Mouse (Mus musculus): ENCODE data around the gene Calcoco1. TPM values are rescaled to one million over a fixed set of nuclear protein-coding genes. Genes with fewer than 3 reads are reported as not detected.

Calcoco1 gene
- total RNA-seq (2014; rRNA removed; ENCODE audit: low replicate concordance) (85.9 and 89.5 TPM in 2 replicates), polyA plus RNA-seq (2015; fragmentation: Nextera tagmentation; extraction: Ambion mirVana) (80.7 and 82.9 TPM in 2 replicates)

DNA sequence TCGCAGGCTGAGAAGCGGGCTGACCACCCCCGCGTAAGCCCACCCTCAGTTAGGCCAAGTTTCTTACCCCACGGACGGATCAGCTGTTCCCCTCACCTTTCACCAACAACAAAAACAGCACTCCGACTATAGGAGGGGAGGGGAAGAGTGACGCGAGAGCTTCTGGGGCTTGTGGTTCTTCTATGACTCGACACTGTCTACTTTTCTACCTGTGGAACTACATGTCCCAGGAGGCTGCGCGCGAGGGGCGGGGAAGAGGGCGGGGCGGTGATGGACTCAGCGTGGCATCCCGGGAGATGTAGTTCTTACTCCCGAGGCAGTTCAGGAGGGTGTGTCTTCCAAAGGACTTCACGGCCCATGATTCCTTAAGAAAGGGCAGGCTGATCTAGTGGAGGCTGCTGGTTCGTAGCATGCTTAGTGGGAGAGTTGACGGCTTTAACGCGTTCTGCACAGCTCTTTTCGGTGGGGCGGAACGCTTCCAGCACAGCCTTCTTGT is at the start of gene Calcoco1:
Calcoco1 (minus strand) TSS at position 199 of the 496 bp plus-strand sequence.
- Histone ChIP-seq H3K4me1 (ENCODE audit: control insufficient read depth, insufficient read depth) (peaks cover 16% of the 10 kb centered on the region), H3K4me2 (ENCODE audit: low read depth, low read length) (peak within 1 kb of the TSS; percentile 86), H3K9ac (replicated peaks; ENCODE audit: low read depth, low read length) (peak within 1 kb of the TSS; percentile 76), H3K27ac (ENCODE audit: low read depth) (peak within 1 kb of the TSS; percentile 97), H3K4me3 (ENCODE audit: low read depth, low read length) (peak within 1 kb of the TSS; percentile 79), H3K36me3 (replicated peaks; ENCODE audit: control insufficient read depth, insufficient read depth, low read length) (peaks cover 26% of the 10 kb centered on the region), H3K27me3 (ENCODE audit: control insufficient read depth, insufficient read depth, low read length) (no peaks in the 10 kb centered on the region), H3K9me3 (replicated peaks; ENCODE audit: control insufficient read depth, low read length) (no peaks in the 10 kb centered on the region)
- WGBS: under 1% methylated on average over 27 of the region's 27 CpGs
- ATAC-seq (ENCODE audit: insufficient read depth, low read depth) (peak; percentile 98), DNase-seq (ENCODE audit: low spot score) (peak; percentile 96)
- TF ChIP-seq CTCF (IDR thresholded peaks at IDR 0.05; ENCODE audit: low read depth): no peak; the same call in 1 of the 2 replicates
- TF ChIP-seq EP300 (IDR thresholded peaks at IDR 0.05; ENCODE audit: low read depth): no peak

DNA sequence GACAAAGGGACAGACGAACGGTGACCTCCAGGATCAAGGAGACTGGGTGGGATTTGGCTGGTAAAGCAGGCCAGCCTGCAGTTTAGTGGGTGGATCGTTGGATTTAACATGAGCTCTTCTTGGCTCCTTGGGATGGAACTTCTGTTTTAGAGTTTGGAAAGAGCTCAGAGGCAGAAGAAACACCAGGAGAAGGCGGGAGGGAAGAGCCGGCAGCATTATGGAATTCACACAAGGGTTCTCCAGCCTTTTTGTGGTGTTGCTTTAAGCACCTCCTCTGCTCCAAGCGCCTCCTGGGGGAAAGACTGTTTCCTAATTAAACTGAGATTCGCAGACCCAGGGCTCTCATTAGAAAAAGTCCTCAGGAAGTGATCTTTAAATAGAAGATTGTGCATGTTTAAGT is 48.9 kb upstream of the Calcoco1 start:
- TF ChIP-seq CTCF (IDR thresholded peaks at IDR 0.05; ENCODE audit: low read depth) (no peak), EP300 (IDR thresholded peaks at IDR 0.05; ENCODE audit: low read depth) (no peak)
- no peaks in the 10 kb centered on the region for H3K36me3 ChIP-seq (replicated peaks; ENCODE audit: control insufficient read depth, insufficient read depth, low read length)
- no peak for DNase-seq (ENCODE audit: low spot score)
- H3K27me3 ChIP-seq (ENCODE audit: control insufficient read depth, insufficient read depth, low read length): peaks cover 16% of the 10 kb centered on the region; the same call in 1 of the 2 replicates
- no peaks in the 10 kb centered on the region for H3K4me1 ChIP-seq (ENCODE audit: control insufficient read depth, insufficient read depth)
- no peak overlapping the region for H3K4me2 ChIP-seq (ENCODE audit: low read depth, low read length)
- 31% methylated on average over 7 of the region's 7 CpGs for WGBS
- H3K9me3 ChIP-seq (replicated peaks; ENCODE audit: control insufficient read depth, low read length): no peaks in the 10 kb centered on the region
- H3K9ac ChIP-seq (replicated peaks; ENCODE audit: low read depth, low read length): no peak overlapping the region
- H3K27ac ChIP-seq (ENCODE audit: low read depth): no peak overlapping the region
- no peak overlapping the region for H3K4me3 ChIP-seq (ENCODE audit: low read depth, low read length)
- ATAC-seq (ENCODE audit: insufficient read depth, low read depth): no peak

DNA sequence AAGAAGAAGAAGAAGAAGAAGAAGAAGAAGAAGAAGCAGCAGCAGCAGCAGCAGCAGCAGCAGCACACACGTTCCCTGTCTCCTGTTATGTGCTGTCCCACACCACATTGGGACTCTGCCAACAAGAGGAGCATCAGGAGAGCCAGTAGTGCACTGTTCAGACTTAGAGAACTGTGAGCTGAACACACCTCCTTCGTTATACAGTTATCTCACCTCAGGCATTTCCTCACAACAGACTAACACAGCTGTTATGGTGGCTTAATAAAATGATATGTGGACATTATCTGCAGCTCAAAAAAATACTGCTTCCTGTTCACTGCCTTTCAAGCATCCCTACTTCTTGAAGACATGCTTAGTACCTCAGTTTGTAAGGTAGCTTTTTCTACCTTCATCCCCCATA is 43.2 kb upstream of the Calcoco1 start:
- Histone ChIP-seq H3K4me3 (ENCODE audit: low read depth, low read length) (no peak overlapping the region), H3K9me3 (replicated peaks; ENCODE audit: control insufficient read depth, low read length) (no peaks in the 10 kb centered on the region), H3K36me3 (replicated peaks; ENCODE audit: control insufficient read depth, insufficient read depth, low read length) (no peaks in the 10 kb centered on the region), H3K4me1 (ENCODE audit: control insufficient read depth, insufficient read depth) (no peaks in the 10 kb centered on the region), H3K4me2 (ENCODE audit: low read depth, low read length) (no peak overlapping the region), H3K27ac (ENCODE audit: low read depth) (no peak overlapping the region), H3K9ac (replicated peaks; ENCODE audit: low read depth, low read length) (no peak overlapping the region), H3K27me3 (ENCODE audit: control insufficient read depth, insufficient read depth, low read length) (peaks cover 53% of the 10 kb centered on the region)
- TF ChIP-seq EP300 (IDR thresholded peaks at IDR 0.05; ENCODE audit: low read depth) (no peak), CTCF (IDR thresholded peaks at IDR 0.05; ENCODE audit: low read depth) (no peak)
- 22% methylated on average over 2 of the region's 2 CpGs for WGBS
- no peak for DNase-seq (ENCODE audit: low spot score)
- ATAC-seq (ENCODE audit: insufficient read depth, low read depth): no peak

DNA sequence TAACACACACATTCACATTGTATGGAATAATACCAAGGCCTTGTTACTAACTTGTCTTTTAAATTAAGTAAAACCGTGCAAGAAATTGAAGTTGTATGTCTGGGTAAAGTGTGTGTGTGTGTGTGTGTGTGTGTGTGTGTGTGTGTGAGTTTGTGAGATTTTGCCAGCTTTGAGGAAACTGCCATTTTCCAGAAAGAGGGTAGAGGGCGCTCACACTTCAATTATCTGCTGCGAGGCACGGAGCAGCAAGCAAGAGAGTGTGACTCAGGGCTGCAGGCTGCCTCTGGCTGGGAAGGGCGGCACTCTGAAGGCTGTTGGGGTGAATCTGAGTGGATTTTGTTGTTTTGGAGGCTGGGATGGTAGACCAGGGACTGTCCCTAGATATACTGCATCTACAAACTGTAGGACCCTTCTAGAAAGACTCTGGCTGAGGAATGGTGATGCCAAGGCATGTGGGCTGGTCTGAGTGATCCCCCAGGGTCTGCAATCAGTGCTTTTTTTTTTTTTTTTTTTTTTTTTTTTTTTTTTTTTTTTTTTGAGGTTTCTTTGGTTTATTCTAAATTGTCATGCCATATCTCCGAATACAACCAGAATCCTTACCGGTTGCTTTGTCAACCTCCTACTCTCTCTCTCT is 39.9 kb upstream of the Calcoco1 start:
- WGBS: 8% methylated on average over 7 of the region's 7 CpGs
- Histone ChIP-seq H3K27me3 (ENCODE audit: control insufficient read depth, insufficient read depth, low read length) (peaks cover 62% of the 10 kb centered on the region), H3K27ac (ENCODE audit: low read depth) (no peak overlapping the region), H3K4me2 (ENCODE audit: low read depth, low read length) (no peak overlapping the region), H3K36me3 (replicated peaks; ENCODE audit: control insufficient read depth, insufficient read depth, low read length) (no peaks in the 10 kb centered on the region), H3K9ac (replicated peaks; ENCODE audit: low read depth, low read length) (no peak overlapping the region), H3K9me3 (replicated peaks; ENCODE audit: control insufficient read depth, low read length) (0 out of 2 replicates have a peak, but pooled peaks cover 5% of the 10 kb centered on the region), H3K4me1 (ENCODE audit: control insufficient read depth, insufficient read depth) (no peaks in the 10 kb centered on the region), H3K4me3 (ENCODE audit: low read depth, low read length) (no peak overlapping the region)
- TF ChIP-seq CTCF (IDR thresholded peaks at IDR 0.05; ENCODE audit: low read depth): peak; percentile 73
- TF ChIP-seq EP300 (IDR thresholded peaks at IDR 0.05; ENCODE audit: low read depth): no peak
- DNase-seq (ENCODE audit: low spot score) (peak; percentile 62), ATAC-seq (ENCODE audit: insufficient read depth, low read depth) (peak; percentile 67)

DNA sequence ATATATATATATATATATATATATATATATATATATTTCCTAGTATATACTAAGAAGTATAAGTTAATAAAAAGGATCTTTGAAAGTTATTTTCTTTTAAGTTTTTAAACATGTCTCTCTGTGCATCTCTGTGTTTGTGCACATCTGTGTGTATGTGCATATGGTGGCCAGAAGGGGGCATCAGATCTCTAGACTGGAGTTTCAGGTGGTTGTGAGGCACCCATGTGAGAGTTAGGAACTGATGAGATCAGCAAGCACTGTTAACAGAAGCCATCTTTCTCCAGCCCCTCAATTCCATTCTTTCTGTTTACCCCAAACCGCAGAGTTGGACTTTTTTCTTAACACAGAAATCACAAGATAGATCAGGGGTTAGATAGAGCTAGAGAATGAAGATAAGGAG is 35.7 kb upstream of the Calcoco1 start:
- Histone ChIP-seq H3K27me3 (ENCODE audit: control insufficient read depth, insufficient read depth, low read length) (peaks cover 66% of the 10 kb centered on the region), H3K9me3 (replicated peaks; ENCODE audit: control insufficient read depth, low read length) (0 out of 2 replicates have a peak, but pooled peaks cover 5% of the 10 kb centered on the region)
- ATAC-seq (ENCODE audit: insufficient read depth, low read depth): no peak

More for the DNA sequence above, 35.7 kb upstream of the Calcoco1 start:
- H3K36me3 ChIP-seq (replicated peaks; ENCODE audit: control insufficient read depth, insufficient read depth, low read length): no peaks in the 10 kb centered on the region
- H3K4me2 ChIP-seq (ENCODE audit: low read depth, low read length): no peak overlapping the region
- no peak overlapping the region for H3K9ac ChIP-seq (replicated peaks; ENCODE audit: low read depth, low read length)
- TF ChIP-seq CTCF (IDR thresholded peaks at IDR 0.05; ENCODE audit: low read depth) (no peak), EP300 (IDR thresholded peaks at IDR 0.05; ENCODE audit: low read depth) (no peak)
- H3K27ac ChIP-seq (ENCODE audit: low read depth): no peak overlapping the region
- no peaks in the 10 kb centered on the region for H3K4me1 ChIP-seq (ENCODE audit: control insufficient read depth, insufficient read depth)
- H3K4me3 ChIP-seq (ENCODE audit: low read depth, low read length): no peak overlapping the region
- DNase-seq (ENCODE audit: low spot score): no peak
- WGBS: 97% methylated on average over 1 of the region's 1 CpGs

All from heart, postnatal 0 days (tissue).